Mouse (Mus musculus): ENCODE measurements around the gene Taar3.

Taar3 gene

DNA sequence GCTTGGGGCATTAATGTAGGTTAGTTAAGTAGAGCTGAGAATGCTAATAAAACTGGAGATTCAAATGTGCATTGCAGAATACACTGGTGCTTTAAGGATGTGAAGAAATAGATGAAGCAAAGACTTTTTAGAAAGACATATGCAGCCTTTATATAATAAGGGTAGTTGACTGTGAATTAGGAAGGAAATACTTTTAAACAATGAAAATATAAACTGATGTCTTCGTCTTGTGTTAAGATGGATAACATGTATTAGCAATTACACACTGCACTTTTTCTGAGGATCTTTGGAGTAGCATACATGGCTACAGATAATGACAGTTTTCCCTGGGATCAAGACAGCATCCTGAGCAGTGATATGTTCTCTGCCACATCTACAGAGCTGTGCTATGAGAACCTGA is 50.3 kb downstream of the Taar3 start, which contains the start of gene Taar7b:
TSS of gene Taar7b (plus strand) at position 301 of the 400 bp plus-strand sequence.
- DNase-seq (ENCODE audit: low spot score) = no peak

All from retina, embryonic 14.5 days (tissue).